Mouse (Mus musculus): ENCODE results near the gene Tango6. TPM values are rescaled to one million over a fixed set of nuclear protein-coding genes. Genes with fewer than 3 reads are reported as not detected.

The Tango6 gene
- total and polyA plus RNA-seq, 2 experiments from 2014 or later, result 4.0 to 7.1 TPM

DNA sequence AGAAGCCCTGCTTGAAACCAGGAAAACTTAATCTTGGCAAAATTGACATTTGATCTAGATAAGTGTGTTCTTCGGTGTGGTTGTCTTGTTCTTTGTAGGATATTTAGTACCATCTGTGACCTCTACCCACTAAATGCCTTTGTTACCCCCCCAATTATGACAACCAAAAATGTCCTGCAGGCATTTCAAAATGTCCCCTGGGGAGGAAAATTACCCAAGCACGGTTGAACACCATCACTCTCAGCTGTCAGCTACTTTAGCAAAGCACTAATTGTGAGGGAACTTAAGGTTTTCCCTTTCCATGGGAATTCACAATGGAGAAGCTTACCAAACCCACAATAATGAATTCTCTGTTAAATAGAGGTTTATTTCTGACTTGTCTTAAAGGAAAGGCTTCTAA, 41.1 kb downstream of the Tango6 start:
- TF ChIP-seq CTCF (IDR thresholded peaks at IDR 0.05; ENCODE audit: low read depth), result no peak
- Histone ChIP-seq H3K27ac (no peak overlapping the region), H3K4me3 (ENCODE audit: low read length) (no peak overlapping the region), H3K9ac (replicated peaks; ENCODE audit: low read length) (no peak overlapping the region), H3K27me3 (ENCODE audit: insufficient read depth, low read length) (no peaks in the 10 kb centered on the region), H3K4me1 (ENCODE audit: insufficient read depth, low read length) (peaks cover 3% of the 10 kb centered on the region; the same call in 1 of the 2 replicates), H3K36me3 (ENCODE audit: insufficient read depth, low read length) (no peaks in the 10 kb centered on the region), H3K9me3 (ENCODE audit: low read length) (no peaks in the 10 kb centered on the region), H3K4me2 (ENCODE audit: low read depth, low read length) (no peak overlapping the region)
- WGBS, result 20% methylated on average over 2 of the region's 2 CpGs
- ATAC-seq (no peak), DNase-seq (ENCODE audit: low spot score) (peak; percentile 20)

DNA sequence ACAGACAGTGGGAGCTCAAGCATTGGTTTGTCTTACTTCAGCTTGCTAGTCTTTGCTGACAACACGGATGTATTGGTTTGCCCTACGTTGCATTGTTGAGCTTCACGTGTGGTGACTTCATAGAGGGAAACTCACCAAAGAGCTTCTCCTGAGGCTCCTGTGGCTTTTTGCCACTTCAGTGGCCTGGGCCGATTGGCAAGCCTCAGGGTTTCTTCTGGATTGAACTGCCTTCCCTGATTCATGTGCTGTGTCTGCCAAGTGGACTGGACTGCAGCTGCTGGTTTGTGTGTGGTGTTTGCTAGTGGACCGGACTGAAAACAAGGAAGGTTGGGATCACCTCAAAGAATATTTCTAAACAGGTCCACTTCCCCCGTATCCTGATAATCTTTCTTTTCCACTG, 43.7 kb downstream of the Tango6 start:
- peak; percentile 19 for DNase-seq (ENCODE audit: low spot score)
- Histone ChIP-seq H3K27me3 (ENCODE audit: insufficient read depth, low read length) (no peaks in the 10 kb centered on the region), H3K4me1 (ENCODE audit: insufficient read depth, low read length) (peaks cover 3% of the 10 kb centered on the region; the same call in 1 of the 2 replicates), H3K36me3 (ENCODE audit: insufficient read depth, low read length) (no peaks in the 10 kb centered on the region), H3K9me3 (ENCODE audit: low read length) (no peaks in the 10 kb centered on the region), H3K4me3 (ENCODE audit: low read length) (no peak overlapping the region), H3K9ac (replicated peaks; ENCODE audit: low read length) (no peak overlapping the region), H3K27ac (no peak overlapping the region), H3K4me2 (ENCODE audit: low read depth, low read length) (no peak overlapping the region)
- TF ChIP-seq CTCF (IDR thresholded peaks at IDR 0.05; ENCODE audit: low read depth), result no peak
- ATAC-seq, result no peak
- WGBS, result 59% methylated on average over 6 of the region's 6 CpGs

DNA sequence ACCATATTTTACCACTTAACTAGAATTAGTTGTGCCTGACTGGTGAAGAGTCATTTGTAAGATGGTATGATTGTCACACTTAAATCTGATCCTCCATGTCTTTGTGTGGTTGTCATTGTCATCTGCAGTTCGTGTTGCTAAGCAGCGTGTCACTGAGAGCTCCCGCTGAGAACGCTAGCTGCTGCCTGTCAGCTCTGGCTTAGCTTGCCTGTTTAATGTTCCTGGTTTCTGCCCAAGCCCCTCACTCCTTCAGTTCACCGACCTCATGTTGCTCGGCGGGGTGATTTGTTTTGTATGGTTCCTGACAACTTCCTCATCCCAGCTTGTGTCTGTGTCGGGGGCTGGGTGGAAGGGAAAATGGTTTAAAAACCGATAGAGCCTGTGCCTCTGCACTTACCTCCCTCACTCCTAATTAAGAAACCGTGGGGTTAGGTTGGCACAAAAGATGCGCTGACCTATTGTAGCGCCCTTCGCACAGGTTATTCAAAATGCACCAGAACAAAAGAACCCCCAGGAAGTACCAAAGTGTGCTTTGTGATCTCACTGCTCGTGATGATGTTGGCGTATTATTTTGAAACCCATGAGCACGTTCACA, 44.5 kb downstream of the Tango6 start:
- H3K4me1 ChIP-seq (ENCODE audit: insufficient read depth, low read length), result peaks cover 3% of the 10 kb centered on the region; the same call in 1 of the 2 replicates
- H3K36me3 ChIP-seq (ENCODE audit: insufficient read depth, low read length), result no peaks in the 10 kb centered on the region
- H3K27me3 ChIP-seq (ENCODE audit: insufficient read depth, low read length), result no peaks in the 10 kb centered on the region
- no peak overlapping the region for H3K9ac ChIP-seq (replicated peaks; ENCODE audit: low read length)
- ATAC-seq (peak; percentile 72), DNase-seq (ENCODE audit: low spot score) (peak; percentile 79)
- peak overlapping the region; percentile 45; the same call in 1 of the 2 replicates for H3K27ac ChIP-seq
- H3K4me2 ChIP-seq (ENCODE audit: low read depth, low read length), result peak overlapping the region; percentile 41
- WGBS, result 8% methylated on average over 16 of the region's 16 CpGs
- TF ChIP-seq CTCF (IDR thresholded peaks at IDR 0.05; ENCODE audit: low read depth), result no peak
- H3K4me3 ChIP-seq (ENCODE audit: low read length), result no peak overlapping the region
- H3K9me3 ChIP-seq (ENCODE audit: low read length), result no peaks in the 10 kb centered on the region

DNA sequence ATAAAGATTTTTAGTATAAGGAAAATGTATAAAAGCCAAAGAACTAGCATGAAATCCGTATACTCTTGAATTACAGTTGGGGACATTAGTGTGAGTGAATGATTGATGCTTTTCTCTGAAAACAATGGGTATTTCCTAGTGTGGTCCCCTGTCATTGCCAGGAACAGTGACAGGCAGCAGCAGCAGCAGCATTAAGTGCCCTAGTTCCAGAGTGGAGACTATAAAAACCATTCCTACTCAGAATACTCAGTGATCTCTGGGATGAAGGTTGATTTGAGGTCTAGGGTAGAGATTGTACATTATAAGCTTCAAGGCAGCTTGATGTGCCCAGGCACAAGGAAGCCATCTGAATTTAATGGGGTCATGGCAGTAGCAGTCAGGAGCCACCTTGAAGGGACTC, 45.0 kb downstream of the Tango6 start:
- DNase-seq (ENCODE audit: low spot score) (no peak), ATAC-seq (no peak)
- H3K27me3 ChIP-seq (ENCODE audit: insufficient read depth, low read length), result no peaks in the 10 kb centered on the region
- no peaks in the 10 kb centered on the region for H3K9me3 ChIP-seq (ENCODE audit: low read length)
- H3K4me3 ChIP-seq (ENCODE audit: low read length), result no peak overlapping the region
- no peak overlapping the region for H3K27ac ChIP-seq
- WGBS, result 14% methylated on average over 1 of the region's 1 CpGs
- H3K36me3 ChIP-seq (ENCODE audit: insufficient read depth, low read length), result no peaks in the 10 kb centered on the region
- no peak overlapping the region for H3K9ac ChIP-seq (replicated peaks; ENCODE audit: low read length)
- peak overlapping the region; percentile 41; the same call in 1 of the 2 replicates for H3K4me2 ChIP-seq (ENCODE audit: low read depth, low read length)
- H3K4me1 ChIP-seq (ENCODE audit: insufficient read depth, low read length), result peaks cover 3% of the 10 kb centered on the region; the same call in 1 of the 2 replicates
- no peak for TF ChIP-seq CTCF (IDR thresholded peaks at IDR 0.05; ENCODE audit: low read depth)

DNA sequence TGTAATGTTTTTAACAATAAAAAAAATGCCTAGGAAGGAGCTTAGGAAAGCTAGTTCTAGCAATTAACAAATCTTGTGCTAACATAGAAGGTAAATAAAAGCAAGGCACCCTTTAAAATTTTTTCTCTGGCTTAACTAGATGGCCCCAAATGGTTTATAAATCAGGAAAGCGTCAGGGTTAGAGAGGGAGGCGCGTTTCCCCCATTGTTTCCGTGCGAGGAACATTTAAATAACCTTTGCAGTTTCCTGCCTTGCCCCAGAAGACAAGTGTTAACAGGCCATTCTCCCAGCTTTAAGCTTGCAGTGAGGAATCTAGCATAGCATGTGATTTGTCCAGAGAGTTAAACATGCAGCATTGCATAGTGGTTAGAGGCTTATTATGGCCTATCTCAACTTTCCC, 50.1 kb downstream of the Tango6 start:
- H3K4me2 ChIP-seq (ENCODE audit: low read depth, low read length), result no peak overlapping the region
- H3K4me1 ChIP-seq (ENCODE audit: insufficient read depth, low read length), result peaks cover under 1% of the 10 kb centered on the region; the same call in 1 of the 2 replicates
- WGBS, result 61% methylated on average over 5 of the region's 5 CpGs
- H3K36me3 ChIP-seq (ENCODE audit: insufficient read depth, low read length), result no peaks in the 10 kb centered on the region
- TF ChIP-seq CTCF (IDR thresholded peaks at IDR 0.05; ENCODE audit: low read depth), result no peak
- H3K27ac ChIP-seq, result no peak overlapping the region
- ATAC-seq (no peak), DNase-seq (ENCODE audit: low spot score) (no peak)
- no peaks in the 10 kb centered on the region for H3K27me3 ChIP-seq (ENCODE audit: insufficient read depth, low read length)
- no peak overlapping the region for H3K4me3 ChIP-seq (ENCODE audit: low read length)
- no peak overlapping the region for H3K9ac ChIP-seq (replicated peaks; ENCODE audit: low read length)
- no peaks in the 10 kb centered on the region for H3K9me3 ChIP-seq (ENCODE audit: low read length)

DNA sequence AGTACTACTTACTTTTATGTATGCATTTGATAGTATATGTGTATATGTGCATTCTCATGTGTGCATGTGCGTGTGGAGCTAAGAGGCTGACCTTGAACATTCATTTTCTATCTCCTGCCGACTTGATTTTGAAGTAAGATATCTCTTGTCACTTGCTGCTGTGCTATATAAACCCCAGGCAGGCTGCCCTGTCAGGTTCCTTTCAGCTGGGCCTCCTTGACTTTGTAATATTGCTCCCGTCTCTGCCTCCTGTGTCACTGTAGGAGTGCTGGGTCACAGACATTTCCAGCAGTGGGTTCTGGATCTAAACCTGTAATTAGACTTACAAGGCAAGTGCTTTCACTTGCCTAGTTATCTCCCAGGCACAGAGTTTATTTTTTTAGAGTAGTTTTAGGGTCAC, 50.8 kb downstream of the Tango6 start:
- Histone ChIP-seq H3K4me2 (ENCODE audit: low read depth, low read length) (no peak overlapping the region), H3K9me3 (ENCODE audit: low read length) (no peaks in the 10 kb centered on the region), H3K4me3 (ENCODE audit: low read length) (no peak overlapping the region), H3K4me1 (ENCODE audit: insufficient read depth, low read length) (no peaks in the 10 kb centered on the region), H3K27ac (no peak overlapping the region), H3K9ac (replicated peaks; ENCODE audit: low read length) (no peak overlapping the region), H3K27me3 (ENCODE audit: insufficient read depth, low read length) (no peaks in the 10 kb centered on the region), H3K36me3 (ENCODE audit: insufficient read depth, low read length) (no peaks in the 10 kb centered on the region)
- 74% methylated on average over 3 of the region's 3 CpGs for WGBS
- no peak for TF ChIP-seq CTCF (IDR thresholded peaks at IDR 0.05; ENCODE audit: low read depth)
- DNase-seq (ENCODE audit: low spot score) (no peak), ATAC-seq (no peak)

DNA sequence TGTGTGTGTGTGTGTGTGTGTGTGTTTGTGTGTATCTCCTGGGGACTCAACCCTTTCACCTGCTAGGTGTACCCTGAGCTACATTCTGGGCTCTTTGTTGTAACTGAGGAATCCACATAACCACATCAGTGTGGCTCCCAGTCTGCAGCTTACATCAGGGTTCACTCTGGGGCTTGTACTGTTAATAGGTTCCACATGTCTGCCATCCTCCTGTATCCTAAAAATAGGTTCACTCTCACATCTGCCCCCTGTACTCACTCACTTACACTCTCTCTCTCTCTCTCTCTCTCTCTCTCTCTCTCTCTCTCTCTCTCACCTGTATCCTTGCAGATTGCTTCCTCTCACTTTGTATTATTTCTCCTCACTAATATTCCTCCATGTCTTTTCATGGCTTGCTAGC, 51.4 kb downstream of the Tango6 start:
- H3K27me3 ChIP-seq (ENCODE audit: insufficient read depth, low read length), result no peaks in the 10 kb centered on the region
- H3K9ac ChIP-seq (replicated peaks; ENCODE audit: low read length), result no peak overlapping the region
- H3K4me2 ChIP-seq (ENCODE audit: low read depth, low read length), result no peak overlapping the region
- H3K9me3 ChIP-seq (ENCODE audit: low read length), result no peaks in the 10 kb centered on the region
- no peak overlapping the region for H3K4me3 ChIP-seq (ENCODE audit: low read length)
- no peak for DNase-seq (ENCODE audit: low spot score)
- H3K27ac ChIP-seq, result no peak overlapping the region
- no peaks in the 10 kb centered on the region for H3K4me1 ChIP-seq (ENCODE audit: insufficient read depth, low read length)
- ATAC-seq, result no peak
- no peaks in the 10 kb centered on the region for H3K36me3 ChIP-seq (ENCODE audit: insufficient read depth, low read length)
- no peak for TF ChIP-seq CTCF (IDR thresholded peaks at IDR 0.05; ENCODE audit: low read depth)

Data from hindbrain, postnatal 0 days (tissue).